Mouse (Mus musculus) kidney, postnatal 4 days (tissue): Measurements from ENCODE around the gene Chrm1.
A peak's percentile ranks its signal among the peaks of the same experiment; 100 is the strongest.

ENCODE experiments used
- DNase-seq, 2 experiments: peaks; one replicate each; pipeline ENCODE4 v3.0.0; 2021; ENCODE audit warnings: mixed read lengths in 2 of 2

Chrm1 gene

DNA sequence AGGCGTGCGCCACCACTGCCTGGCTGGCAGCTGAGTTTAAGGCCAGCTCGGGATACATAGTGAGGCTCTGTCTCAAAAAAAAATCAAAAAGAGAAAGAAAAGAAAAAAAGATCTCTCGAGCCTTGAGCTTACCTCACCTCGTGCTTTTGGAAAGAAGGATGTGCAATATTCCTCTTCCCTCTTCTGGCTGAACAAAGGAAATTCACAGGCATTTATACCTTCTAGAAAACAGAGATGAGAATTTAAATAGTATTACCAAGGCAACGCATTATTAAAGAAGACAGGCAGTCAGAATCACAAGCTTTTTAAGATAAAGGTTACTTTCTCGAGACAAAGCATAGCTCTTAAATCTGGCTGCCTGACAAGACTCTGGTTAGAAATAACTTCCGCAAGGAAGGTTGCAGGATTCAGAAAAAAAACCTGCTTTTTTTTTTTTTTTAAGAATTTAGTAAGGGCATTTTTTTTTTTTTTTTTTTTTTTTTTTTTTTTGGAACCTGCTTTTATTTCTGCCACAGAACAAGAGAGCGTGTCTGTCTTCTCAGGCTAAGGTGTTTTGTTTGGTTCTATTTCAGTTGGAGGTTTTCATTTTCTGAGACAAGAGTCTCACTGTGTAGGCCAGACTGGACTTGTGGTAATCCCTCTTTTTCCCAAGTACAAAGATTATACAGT is 28.4 kb downstream of the Chrm1 start:
- no peak for DNase-seq

- DNase-seq: no peak
These were observed 29.2 kb downstream of the Chrm1 start for GRCm38 (mm10) chr19:8692740-8693139.

- peak; percentile 56 to 67 for DNase-seq
These were observed 31.7 kb downstream of the Chrm1 start for GRCm38 (mm10) chr19:8695330-8695729.

- no peak for DNase-seq
These were observed 36.1 kb downstream of the Chrm1 start for GRCm38 (mm10) chr19:8699652-8700051.

DNA sequence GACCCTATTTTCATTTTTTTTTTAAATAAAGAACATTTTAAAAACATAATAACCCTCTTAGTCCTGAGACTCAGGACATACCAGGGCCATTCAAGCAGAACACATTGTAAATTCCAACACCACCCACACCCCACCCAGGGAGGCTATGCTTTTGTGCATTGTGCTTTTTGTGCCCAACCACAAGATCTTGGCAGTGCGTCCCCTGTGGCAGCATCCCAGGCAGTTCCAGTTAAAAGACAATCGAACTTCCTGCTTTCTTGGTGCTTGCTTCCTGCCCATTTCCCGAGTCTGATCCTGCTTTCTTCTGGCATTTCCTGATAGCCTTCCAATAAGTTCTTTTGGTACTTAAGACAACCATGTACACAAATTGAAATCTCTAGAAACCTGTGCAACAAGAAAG is 38.9 kb downstream of the Chrm1 start:
- DNase-seq: peak; percentile 51 to 62

DNA sequence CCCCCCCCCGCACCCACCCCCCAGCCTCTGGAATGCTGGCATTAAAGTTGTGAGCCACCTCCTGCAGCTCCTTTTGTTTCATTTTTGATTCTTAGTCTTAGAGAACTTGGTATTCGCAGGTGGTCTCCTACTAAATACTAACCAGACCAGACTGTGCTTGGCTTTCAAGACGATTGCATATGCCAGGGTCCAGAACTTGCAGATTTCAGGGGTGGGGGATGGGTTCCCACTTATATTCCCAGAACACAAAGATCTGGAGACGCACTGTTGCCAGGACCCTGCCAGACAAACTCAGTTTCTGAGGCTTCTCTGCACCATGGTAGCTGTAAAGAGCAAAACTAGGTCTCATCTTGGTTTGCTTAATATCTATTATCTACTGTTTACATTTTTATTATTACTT is 40.0 kb downstream of the Chrm1 start:
- no peak for DNase-seq

GRCm38 (mm10) chr19:8705026-8705708 is 41.6 kb downstream of the Chrm1 start:
- no peak for DNase-seq

- DNase-seq: no peak
These were observed 42.6 kb downstream of the Chrm1 start for GRCm38 (mm10) chr19:8706132-8706667.

DNA sequence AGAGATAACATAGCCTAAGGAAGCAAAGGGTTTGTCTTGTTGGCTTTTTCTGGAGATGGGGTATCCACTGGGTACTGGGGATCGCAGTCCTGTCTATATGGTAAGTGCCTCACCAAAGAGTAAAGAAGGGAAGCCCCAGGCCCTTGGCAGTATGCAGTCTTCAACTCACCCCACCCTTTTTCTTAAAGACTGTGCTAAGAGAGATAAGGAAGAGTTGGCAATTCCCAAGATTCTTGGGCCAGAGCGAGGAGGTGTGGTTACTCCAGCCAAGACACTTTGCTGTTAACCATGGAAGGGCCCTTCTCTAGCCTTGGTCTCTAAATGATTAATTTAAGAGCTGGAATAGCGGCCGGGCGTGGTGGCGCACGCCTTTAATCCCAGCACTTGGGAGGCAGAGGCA is 43.3 kb downstream of the Chrm1 start:
- no peak for DNase-seq

DNA sequence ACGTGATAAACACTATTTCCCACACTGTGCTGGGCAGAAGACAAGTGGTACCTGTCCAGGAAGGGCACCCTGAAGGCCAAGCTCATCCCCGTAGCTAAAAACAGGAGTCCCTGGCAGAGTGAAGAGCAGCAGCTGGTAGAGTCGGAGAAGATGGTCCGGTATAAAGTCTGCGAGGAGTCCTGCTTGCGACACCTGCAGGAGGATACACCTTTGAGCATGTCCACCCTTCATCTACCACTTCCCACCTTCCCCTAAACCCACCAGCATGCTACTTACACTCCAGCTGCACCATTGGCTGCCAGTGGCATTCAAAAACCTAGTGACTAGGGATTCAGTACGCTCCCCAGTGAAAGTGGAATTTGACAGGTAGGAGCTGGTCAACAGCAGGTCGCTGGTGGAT is 45.4 kb downstream of the Chrm1 start:
- DNase-seq: no peak

GRCm38 (mm10) chr19:8710057-8710456 is 46.5 kb downstream of the Chrm1 start:
- no peak for DNase-seq

DNA sequence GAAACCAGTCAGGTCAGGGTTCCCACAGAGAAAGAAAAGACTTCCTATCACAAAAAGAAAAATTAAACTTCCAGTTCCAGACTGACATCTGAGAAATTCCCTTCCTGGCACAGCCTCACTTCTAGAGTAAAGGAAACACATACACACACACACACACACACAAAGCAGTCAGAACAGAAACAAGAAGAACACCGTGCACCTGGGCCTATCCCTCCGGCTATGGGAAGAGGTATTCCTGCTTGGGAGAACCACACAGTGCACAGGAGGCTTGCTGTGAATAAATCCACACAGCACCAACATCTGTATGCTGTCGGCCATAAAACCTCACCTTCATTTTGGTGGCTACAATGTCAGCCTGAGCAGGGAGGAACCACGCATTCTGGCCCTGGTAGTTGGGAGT is 47.9 kb downstream of the Chrm1 start:
- no peak for DNase-seq

DNA sequence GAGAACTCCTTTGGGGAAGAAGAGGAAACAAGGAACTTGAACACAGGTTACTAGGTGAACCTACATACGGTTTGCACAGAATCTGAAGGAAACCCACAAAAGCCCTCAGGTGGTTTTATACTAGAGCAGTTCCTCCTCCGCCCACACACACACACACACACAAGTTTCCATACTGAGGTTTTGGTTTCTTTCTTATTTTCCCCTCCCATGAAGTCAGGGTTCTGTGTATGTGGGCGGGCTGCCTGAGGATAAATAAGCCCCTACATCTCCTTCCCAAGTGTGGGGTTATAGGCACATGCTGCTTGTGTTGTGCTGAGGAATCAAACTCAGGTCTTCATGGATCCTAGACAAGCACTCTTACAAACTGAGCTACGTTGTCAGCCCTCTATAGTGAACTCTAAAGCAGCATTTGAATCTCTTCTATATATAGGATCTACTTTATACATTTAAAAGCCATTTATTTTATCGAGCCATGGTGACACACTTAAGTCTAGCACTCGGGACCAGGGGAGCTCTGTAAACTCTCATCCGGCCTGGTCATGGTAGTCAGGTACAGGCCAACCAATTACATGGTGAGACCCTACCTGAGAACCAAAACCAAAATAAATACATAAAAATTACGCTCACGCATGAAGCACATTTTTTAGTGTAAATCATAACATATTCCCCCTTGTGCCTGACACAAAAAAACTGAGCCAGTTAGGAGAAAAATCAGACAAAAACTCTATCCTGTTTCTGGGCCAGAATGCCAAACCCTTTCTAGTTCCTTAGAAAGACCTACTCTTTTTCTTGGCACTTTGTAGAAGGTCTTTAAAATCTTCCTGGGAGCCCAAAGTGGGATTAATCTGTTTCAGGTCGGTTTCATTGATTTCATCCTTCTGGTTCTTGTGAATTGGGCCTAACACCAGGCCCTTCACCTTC is 48.6 kb downstream of the Chrm1 start:
- no peak for DNase-seq

GRCm38 (mm10) chr19:8712870-8713305 is 49.3 kb downstream of the Chrm1 start:
- peak; percentile 85 to 90 for DNase-seq

- peak; percentile 95 to 97 for DNase-seq
These were observed 49.9 kb downstream of the Chrm1 start for GRCm38 (mm10) chr19:8713306-8713996.

DNA sequence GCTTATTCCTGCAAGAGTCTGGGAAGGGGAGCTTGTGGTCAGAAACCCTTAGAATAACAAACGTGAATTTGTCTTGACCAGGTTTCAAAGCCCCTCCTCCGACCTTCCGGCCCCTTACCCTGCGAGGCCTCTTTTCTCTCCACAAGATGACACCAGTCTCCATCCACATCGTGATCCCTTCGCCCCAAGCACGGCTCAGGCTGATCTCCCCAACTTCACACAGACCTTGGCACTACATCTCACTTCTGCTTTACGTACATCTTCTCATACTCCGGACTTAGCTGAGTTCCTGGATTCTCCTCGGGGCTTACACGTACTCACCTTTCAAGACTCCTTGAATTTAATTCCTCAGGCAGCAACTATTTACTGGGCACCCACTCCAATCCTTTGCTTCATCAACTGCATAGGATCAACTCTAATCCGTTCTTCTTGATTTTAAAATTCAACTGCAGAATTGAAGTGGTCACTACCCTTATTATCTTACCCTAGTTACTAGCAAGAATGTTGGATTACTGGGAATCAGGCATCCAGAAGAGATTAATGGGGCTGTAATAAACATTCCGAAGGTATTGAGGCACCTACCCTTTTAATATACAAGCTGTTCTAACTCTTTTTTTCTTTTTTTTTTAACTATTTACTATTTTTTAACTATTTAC is 50.5 kb downstream of the Chrm1 start:
- DNase-seq: no peak

DNA sequence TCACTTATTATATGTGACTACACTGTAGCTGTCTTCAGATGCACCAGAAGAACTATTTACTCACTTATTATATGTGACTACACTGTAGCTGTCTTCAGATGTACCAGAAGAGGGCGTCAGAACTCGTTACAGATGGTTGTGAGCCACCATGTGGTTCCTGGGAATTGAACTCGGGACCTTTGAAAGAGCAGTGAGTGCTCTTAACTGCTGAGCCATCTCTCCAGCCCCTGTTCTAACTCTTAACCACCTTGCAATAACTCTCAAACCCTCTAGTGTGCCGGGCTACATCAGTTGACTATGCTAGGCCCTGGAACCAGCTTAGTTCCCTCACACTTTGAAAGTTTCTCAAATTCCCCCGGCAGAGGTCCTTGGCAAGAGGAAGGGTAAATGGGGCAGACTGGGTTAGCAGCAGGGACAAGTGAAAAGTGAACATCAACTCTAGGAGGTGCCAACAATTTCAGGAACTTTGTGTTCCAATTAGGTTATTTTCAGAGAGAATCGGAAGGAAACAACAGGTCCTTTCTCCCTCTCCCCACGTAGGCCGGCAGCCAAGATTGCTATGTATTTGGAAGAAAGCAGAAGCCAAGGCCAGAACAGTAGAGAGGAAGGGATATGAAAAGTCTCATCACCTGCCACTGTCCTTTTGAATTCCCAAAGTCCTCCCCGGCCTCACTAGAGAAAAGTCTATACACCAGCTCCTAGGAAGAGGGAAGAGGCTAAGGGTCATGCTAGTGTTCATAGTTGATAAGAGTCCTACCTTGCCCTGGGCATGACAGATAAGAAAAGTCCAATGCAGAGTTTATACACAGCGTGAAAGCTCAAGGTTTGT is 51.3 kb downstream of the Chrm1 start:
- no peak for DNase-seq

DNA sequence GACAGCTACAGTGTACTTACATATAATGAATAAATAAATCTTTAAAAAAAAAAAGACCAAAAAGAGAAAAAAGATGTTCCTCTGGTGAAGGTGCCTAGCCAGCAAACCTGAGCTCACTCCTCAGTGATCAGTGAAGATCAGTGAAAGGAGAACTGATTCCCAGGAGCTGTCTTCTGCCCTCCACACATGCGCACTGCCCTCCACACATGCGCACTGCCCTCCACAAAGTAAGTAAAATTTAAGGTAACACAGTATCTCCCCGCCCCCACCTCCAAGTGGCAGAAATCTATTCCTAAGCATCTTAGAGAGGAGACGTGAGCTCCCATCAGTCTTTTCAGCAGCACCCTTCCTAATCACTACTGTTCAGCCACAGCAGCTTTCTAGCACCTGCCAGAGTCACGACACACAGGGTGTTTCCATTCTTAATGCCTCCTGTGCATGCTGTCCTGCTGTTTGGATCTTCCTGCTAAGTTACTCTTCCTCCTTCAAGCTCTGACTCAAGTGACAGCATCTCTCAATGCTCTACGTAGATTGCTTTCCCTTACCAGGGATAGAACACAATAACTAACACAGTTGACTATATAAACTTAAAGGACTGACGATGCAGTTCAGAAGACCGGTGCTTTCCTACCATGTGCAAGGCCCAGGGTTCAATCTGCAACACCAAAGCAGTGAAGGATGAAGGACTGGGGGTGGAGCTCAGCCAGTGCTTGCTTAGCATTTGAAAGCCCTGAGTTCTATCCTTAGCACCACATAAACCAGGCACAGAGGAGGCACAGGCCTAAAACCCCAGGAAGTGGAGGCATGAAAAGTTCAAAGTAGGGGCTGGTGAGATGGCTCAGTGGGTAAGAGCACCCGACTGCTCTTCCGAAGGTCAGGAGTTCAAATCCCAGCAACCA is 52.5 kb downstream of the Chrm1 start:
- DNase-seq: no peak

- DNase-seq: no peak
These were observed 53.3 kb downstream of the Chrm1 start for GRCm38 (mm10) chr19:8716767-8717475.
